Mouse (Mus musculus) R1 (cell line): Measurements from ENCODE around the gene Ppdpf.

Experiments
- DNase-seq: peaks from one replicate; pipeline ENCODE4 v3.0.0-alpha.2; 2018; ENCODE audit warnings: low read depth, low spot score

The Ppdpf gene

GRCm38 (mm10) chr2:181218881-181219485 is 31.9 kb downstream of the Ppdpf start:
- no peak for DNase-seq

GRCm38 (mm10) chr2:181219538-181220216 is 32.6 kb downstream of the Ppdpf start, which contains the start of gene Fndc11:
Gene Fndc11 (plus strand): TSS chr2:181220013.
- peak; percentile 98 for DNase-seq

- no peak for DNase-seq
Measured at GRCm38 (mm10) chr2:181220361-181220760, 33.3 kb downstream of the Ppdpf start.

- DNase-seq, result no peak
Measured at GRCm38 (mm10) chr2:181224994-181225393, 37.9 kb downstream of the Ppdpf start.

GRCm38 (mm10) chr2:181227122-181227521 is 40.1 kb downstream of the Ppdpf start:
- DNase-seq, result no peak

- no peak for DNase-seq
Measured at GRCm38 (mm10) chr2:181228335-181228734, 41.3 kb downstream of the Ppdpf start.

- peak; percentile 25 for DNase-seq
Measured at GRCm38 (mm10) chr2:181231171-181231570, 44.1 kb downstream of the Ppdpf start.

GRCm38 (mm10) chr2:181233443-181233842 is 46.4 kb downstream of the Ppdpf start:
- no peak for DNase-seq

- DNase-seq, result peak; percentile 3
Measured at GRCm38 (mm10) chr2:181234680-181235079, 47.6 kb downstream of the Ppdpf start.

- DNase-seq, result peak; percentile 39
Measured at GRCm38 (mm10) chr2:181235681-181236566, 48.9 kb downstream of the Ppdpf start.

- peak; percentile 17 for DNase-seq
Measured at GRCm38 (mm10) chr2:181237251-181238014, 50.4 kb downstream of the Ppdpf start.

- no peak for DNase-seq
Measured at GRCm38 (mm10) chr2:181238091-181238610, 51.1 kb downstream of the Ppdpf start.
